In genomic region chr3:117120086-117121055, GRCm38 (mm10) we compare ENCODE assay signal across 9 mouse cellular contexts.
DNase-seq lines count a peak whose midpoint lies in the region; ATAC-seq lines count a peak whose summit lies in the region.
"Had no signal": no experiment of that assay in that cellular context is flagged by ENCODE, and none has a peak within 500 bp of the region (broad histone marks: within the 10 kb centered on the region; RNA-seq: fewer than 3 reads in every experiment).

No protein-coding gene starts in this region.

- 0 out of 2 replicates have a peak, but pooled peaks have one; percentile 14 for ATAC-seq in heart, embryonic 11.5 days (replicated peaks; ENCODE audit: insufficient number of reproducible peaks, low FRiP score, low TSS enrichment)
- ATAC-seq in lung, embryonic 16.5 days (ENCODE audit: low read depth), result peak; percentile 43; the same call in 1 of the 2 replicates

- H3K9ac ChIP-seq in heart, embryonic 11.5 days (ENCODE audit: low read depth, low read length), result no peak overlapping the region
- no peak overlapping the region for H3K9ac ChIP-seq in lung, embryonic 16.5 days (ENCODE audit: low read length)

- no peak overlapping the region for H3K4me2 ChIP-seq in heart, embryonic 11.5 days
- H3K4me2 ChIP-seq in lung, embryonic 16.5 days (ENCODE audit: low read depth, low read length), result no peak overlapping the region

- peak; percentile 28 for DNase-seq in ovary, postnatal 14 days (ENCODE audit: low spot score)
- DNase-seq in ovary, adult 18-20 months (ENCODE audit: low spot score), result no peak
- peak; percentile 71 to 73 for DNase-seq in cerebellum, postnatal 14 days
- peak; percentile 82 for DNase-seq in layer of hippocampus, adult 11-12 months (ENCODE audit: low spot score)
- peak; percentile 70 to 77 for DNase-seq in right cerebral cortex, adult 2 months (ENCODE audit: low spot score in 2 of 2)
- DNase-seq in urinary bladder, adult 2 months (ENCODE audit: low spot score), result no peak

- 56% methylated on average over 13 of the region's 13 CpGs for WGBS in heart, embryonic 11.5 days (ENCODE audit: insufficient replicate concordance)
- 60% methylated on average over 13 of the region's 13 CpGs for WGBS in lung, embryonic 16.5 days

- no peaks in the 10 kb centered on the region for H3K36me3 ChIP-seq in heart, embryonic 11.5 days (ENCODE audit: control insufficient read depth, insufficient read depth, low read length)
- no peaks in the 10 kb centered on the region for H3K36me3 ChIP-seq in lung, embryonic 16.5 days (ENCODE audit: control insufficient read depth, insufficient read depth, low read length)

- no peak overlapping the region for H3K27ac ChIP-seq in heart, embryonic 11.5 days (ENCODE audit: low read depth, low read length)
- no peak overlapping the region for H3K27ac ChIP-seq in lung, embryonic 16.5 days (ENCODE audit: low read length)
- H3K27ac ChIP-seq: macrophage had no signal

- no peaks in the 10 kb centered on the region for H3K27me3 ChIP-seq in heart, embryonic 11.5 days (ENCODE audit: control insufficient read depth, insufficient read depth, low read length)
- no peaks in the 10 kb centered on the region for H3K27me3 ChIP-seq in lung, embryonic 16.5 days (ENCODE audit: control insufficient read depth, insufficient read depth, low read depth, low read length)

- H3K4me1 ChIP-seq in heart, embryonic 11.5 days (ENCODE audit: control insufficient read depth, insufficient read depth, low read length), result no peaks in the 10 kb centered on the region
- no peaks in the 10 kb centered on the region for H3K4me1 ChIP-seq in lung, embryonic 16.5 days (replicated peaks; ENCODE audit: control insufficient read depth, insufficient read depth, low read length)

- no peak overlapping the region for H3K4me3 ChIP-seq in heart, embryonic 11.5 days (ENCODE audit: low read depth, low read length)
- H3K4me3 ChIP-seq in lung, embryonic 16.5 days (ENCODE audit: low read length), result no peak overlapping the region

- H3K9me3 ChIP-seq in heart, embryonic 11.5 days (replicated peaks; ENCODE audit: control insufficient read depth, low read length), result no peaks in the 10 kb centered on the region
- peaks cover 2% of the 10 kb centered on the region; the same call in 1 of the 2 replicates for H3K9me3 ChIP-seq in lung, embryonic 16.5 days (ENCODE audit: control insufficient read depth, low read length)

Comparison
In these comparisons a context has a peak if more than half of its experiments do, and no peak if none do; other contexts are left out.
1. DNase-seq: peak in ovary, postnatal 14 days (single experiment), cerebellum, postnatal 14 days (2 of 2), layer of hippocampus, adult 11-12 months (single experiment) and right cerebral cortex, adult 2 months (2 of 2); none in ovary, adult 18-20 months (single experiment) and urinary bladder, adult 2 months (single experiment).